Mouse (Mus musculus) layer of hippocampus, adult 9-10 months (tissue): ENCODE data around the gene Tom1l2.
A peak's percentile ranks its signal among the peaks of the same experiment; 100 is the strongest.

Experiments
- DNase-seq: peaks from one replicate; pipeline ENCODE4 v3.0.0; 2022; ENCODE audit warnings: low spot score

The Tom1l2 gene

DNA sequence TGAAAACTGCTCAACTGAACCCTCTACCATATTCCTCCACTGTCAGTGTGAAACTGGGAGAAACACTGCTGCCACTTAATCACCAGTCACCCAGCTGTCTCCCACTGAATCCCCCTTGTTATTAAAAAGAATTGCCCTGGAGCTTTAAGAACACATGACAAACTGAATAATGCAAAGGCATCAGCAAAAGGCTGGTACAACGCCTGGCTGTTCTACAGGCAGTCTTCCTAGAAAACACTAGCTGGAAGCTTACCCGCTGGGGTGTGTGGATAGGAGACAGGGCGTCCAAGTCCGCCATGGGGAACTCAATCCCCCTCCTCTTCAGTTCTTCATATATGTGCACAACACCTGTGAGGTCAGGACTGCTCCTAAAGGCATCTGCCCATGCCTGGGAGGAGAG, 90.3 kb downstream of the Tom1l2 start:
- DNase-seq = no peak

DNA sequence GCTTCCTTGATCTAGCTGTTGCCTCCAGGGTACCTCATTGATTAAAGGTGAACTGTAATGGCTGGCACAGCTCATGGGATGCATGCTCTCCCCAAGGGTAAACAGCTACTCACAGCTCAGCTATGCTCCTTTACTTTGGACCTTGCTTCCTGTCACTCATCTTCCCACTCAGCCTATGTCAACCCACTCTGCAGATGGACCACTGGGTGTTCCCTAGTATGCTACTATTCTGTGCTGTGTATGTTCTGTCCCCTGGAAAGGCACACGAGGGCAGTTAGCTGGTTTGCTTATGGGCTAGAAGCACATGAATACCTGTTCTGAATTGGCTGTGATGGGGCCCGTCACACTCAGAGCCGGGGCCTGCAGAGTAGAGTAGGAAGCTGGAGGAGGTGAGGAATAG, 92.0 kb downstream of the Tom1l2 start:
- DNase-seq = no peak

DNA sequence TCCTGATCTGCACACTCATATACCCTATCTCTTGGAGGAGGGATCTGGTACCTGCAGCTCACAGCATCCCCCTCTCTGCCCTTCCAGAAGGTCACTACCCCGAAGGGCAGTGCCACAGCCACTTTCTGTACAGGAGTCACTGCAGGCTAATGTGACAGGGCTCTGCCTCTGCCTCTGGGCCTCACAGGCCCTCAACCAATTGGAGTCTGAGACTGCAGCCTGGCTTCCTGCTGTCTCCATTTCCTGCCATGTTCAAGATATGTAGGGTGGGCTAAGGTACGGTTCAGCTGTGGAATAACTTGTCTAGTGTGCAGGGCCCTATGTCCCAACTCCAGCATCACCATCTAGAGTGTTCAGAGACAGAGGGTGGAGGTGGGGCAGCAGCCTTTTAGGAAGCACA, 95.0 kb downstream of the Tom1l2 start:
- no peak for DNase-seq

DNA sequence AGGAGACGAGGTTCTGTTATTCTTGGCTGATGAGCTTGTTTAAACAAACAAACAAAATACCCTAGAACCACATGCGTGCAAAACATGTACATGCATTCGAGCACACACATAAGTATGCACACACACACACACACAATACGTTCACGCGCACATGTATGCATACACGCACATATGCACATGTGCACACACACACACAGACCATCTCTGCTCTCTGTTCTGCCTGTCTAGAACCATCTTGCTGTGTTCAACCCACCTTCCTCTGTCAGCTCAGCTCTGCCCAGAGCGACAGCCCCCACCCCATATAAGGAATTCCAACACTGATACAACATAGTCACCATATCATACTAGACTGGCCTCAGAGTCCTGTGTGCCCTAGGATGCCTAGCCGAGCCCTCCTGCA, 96.0 kb downstream of the Tom1l2 start:
- DNase-seq = no peak

DNA sequence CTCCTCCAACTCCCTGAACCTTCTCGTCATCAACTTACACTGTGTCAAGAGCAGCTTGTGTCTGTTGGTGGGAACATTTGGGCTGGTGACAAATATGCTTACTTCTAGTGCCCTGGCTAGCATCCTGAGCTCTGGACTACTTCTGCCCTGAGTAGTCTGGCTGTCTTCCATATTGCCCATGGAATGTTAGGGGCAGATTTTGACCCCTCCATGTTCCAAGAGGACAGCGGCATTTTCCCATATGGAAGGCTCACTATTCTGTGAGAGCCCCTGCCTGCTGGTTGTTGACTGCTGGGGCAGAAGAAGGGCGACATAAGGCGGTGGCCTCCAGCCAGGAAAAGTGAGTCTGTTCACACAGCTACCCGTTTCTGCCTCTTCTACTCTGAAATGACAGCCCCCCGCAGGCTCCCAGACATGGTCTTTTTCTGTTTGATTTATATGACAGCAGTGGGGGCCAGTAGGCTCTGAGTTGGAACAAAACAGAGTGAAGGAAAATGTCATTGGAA, 96.5 kb downstream of the Tom1l2 start:
- DNase-seq = peak; percentile 48

DNA sequence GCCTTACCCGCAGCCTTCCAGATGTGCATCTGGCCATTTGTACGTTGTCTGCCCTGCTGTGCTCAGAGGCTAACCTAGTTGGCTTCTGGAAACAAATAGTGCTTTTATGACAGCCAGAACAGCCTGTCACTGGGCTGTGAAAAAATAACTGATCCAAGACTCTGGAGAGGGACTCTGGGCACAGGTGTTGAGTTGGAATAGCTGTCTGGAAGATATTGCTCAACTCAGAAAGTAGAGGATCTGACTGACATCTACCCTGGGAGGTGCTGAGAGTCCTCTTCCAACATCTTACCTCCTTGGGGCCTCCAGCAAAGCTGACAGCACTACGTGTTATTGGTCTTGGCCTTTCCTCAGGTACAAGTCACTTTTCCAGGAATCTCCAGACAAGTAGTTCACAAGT, 97.1 kb downstream of the Tom1l2 start:
- no peak for DNase-seq

DNA sequence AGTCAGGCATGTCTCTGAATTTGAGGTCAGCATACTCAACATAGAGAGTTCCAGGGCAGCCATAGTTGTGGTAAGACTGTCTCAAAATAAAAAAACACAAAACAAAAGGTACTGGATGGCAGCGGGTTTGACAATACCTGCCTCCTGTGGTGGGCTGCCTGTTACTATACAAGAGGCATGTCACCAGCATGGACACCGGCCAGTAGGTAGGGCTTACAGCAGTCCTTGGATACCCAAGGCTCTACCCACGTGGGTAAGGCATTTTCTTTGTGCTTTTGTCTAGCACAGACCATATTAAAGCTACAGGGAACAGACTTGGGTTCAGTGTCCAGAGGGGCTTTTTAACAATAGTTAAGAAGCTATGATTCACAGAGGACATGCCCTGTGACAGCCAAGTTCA, 97.5 kb downstream of the Tom1l2 start:
- no peak for DNase-seq

DNA sequence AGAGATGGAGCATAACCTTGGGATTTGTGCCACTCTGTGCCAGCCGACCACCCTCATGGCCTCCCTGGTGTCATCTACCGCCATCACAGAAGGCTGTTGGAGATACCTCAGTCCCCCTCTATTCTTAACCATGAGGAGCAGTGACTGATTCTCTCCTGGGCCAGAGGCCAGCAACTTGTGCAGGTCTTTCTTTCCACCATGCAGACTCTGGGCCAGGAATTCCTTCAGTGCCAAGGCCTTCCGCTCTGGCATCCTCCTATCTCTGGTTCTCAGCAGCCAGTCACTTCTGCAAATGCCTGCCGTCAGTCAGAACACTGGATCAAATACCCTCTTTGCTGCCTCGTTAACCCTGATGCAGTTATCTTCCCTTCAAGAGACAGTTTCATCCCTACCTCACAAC, 98.4 kb downstream of the Tom1l2 start:
- DNase-seq = no peak

DNA sequence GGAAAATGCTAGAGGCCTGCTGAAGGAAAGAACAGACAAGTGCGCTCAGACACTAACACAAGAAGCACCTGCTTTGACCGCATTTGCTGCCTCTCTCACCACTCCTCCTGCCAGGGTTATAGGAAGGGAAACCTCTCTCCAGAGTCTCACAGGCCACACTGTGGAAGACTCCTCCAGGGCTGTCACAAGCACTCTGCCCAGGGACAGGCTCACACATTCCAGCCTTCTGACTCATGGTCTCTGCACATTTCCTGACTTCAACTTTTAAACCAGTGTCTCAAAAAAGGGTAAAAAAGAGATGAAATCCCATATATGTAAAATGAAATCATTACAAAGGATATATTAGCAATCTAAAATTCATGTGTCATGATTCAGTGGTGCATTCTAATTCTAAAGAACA, 99.2 kb downstream of the Tom1l2 start:
- DNase-seq = no peak

DNA sequence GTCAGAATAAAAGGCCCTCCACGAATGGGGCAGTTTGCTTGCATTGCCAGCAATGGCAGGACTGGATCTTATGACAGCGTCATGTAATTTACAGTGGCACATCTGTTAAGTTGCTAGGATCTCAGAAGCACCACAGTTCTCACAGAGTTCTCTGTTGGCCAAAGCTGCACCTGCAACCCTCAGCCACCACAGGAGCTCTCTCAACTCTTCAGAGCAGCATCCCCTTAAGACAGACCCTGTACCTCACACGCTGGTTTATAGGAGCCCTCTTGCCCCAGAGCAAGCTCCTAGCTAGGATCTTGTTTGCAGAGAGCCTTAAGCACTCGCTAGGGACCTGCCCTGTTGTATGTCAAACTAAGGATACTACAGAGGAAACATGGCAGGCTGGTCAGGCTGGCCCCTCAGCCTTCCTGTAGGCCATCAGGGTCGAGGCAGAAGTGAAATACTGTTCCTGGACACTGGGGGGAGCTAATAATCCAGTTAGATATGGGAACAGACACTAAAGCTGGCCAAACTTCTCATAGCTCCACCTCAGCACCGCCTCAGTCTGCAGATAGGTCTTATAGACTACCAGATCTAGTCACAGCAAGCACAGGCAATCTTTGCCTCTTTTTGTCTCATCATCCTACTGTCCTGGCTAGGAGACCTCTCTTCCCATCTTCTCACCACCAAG, 101.6 kb downstream of the Tom1l2 start:
- DNase-seq = peak; percentile 49

DNA sequence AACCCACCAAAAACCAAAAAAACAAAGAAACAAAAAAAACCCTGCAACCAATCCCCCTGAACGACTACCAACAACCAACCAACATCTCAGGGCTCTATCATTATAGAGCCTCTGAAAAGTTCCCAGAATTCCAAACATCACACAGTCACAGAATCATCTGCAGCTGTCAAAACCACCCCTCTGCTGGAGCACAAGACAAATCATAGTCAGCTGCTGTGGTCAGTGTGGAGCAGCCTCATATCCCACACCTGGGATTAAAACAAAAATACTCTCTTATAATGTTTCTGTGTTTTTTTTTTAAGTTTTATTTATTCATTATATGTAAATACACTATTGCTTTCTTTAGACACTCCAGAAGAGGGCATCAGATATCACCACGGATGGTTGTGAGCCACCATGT, 102.8 kb downstream of the Tom1l2 start:
- DNase-seq = no peak

DNA sequence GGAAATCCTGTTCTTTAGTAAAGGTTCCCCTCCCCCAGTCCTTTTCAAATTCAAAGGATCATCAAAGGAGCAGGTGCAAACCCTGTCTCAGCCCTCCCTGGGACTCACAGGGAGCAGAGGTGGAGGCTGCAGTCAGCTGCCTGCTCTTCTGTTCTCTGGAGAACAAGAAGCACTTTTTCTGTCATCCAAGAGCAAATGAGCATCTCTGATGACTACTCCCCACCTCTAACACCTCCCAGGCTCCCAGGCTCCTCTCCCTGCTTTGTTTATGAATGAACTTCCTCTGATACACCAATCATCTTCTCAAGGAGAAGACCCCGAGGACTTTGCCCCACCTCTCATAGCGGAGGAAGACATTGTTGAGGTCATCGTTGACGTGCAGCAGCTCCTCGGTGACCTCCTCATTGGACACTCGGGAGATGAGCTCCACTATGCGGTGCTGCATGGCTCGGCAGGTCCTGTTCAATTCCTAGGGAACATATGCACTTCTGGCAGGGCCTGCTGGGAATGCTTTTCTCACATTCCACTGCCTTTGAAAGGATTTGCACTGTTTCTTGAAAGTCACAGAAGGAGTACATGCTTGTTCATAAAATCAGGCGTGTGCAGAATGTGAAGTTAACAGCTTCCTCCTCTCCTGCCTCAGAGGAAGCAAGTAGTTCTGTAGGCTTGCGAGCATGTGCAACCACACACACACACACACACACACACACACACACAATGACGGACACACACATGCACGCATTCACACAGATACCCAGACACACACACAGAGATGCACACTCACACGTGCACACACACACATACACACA, 103.9 kb downstream of the Tom1l2 start:
- DNase-seq = no peak

DNA sequence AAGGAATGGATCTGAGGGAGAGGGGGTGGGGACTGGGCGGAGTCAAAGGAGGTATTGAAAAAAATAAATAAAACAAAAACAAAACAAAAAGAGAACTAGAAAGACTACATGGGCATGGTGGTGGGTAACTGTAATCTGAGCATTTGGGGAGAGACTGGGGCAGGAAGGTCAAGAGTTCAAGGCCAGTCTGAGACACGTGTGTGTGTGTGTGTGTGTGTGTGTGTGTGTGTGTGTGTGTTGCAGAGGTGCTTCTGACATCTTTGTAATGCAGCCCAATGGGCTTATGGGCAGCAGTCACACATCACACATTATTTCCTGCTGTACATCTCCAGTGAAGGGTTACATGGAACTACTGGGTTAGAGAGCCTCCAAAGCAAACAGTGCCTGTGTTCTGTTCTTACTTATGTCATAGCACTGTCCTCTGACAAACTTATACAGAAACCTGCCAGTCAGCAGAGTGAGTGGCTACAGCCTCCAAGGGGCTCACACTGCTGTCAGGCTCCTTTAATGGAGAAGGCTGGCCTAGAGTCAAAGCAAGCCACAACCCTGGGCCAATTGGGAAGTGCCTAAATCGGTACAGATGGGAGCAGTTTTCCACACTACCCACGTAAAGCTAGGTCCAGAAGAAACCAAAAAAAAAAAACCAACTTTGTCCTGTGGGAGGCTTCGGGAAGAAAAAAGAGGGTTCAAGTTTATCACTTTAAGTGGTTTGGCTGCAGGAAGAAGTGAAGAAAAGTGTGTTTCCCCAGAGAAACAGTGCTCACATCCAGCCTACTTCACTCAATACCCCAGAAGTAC, 104.8 kb downstream of the Tom1l2 start:
- DNase-seq = no peak

DNA sequence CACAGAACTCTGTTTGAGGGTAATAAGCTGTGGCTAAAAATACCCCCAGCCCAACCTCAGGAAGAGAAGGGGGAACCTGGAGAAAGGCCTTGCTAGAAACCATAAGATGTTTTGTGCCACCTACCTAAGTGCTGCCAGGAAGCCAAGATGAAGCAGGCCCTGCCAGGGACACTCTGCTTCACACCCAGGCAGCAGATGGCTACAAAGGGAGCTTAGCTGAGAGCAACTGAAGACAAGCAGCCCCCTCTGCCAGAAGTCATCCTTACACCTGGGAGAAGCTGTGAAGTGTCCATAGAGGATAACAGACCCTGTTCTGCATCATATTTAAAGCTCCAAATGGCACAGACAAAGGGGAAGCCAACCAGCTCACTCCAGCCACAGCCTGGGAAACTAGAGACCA, 106.6 kb downstream of the Tom1l2 start:
- no peak for DNase-seq

DNA sequence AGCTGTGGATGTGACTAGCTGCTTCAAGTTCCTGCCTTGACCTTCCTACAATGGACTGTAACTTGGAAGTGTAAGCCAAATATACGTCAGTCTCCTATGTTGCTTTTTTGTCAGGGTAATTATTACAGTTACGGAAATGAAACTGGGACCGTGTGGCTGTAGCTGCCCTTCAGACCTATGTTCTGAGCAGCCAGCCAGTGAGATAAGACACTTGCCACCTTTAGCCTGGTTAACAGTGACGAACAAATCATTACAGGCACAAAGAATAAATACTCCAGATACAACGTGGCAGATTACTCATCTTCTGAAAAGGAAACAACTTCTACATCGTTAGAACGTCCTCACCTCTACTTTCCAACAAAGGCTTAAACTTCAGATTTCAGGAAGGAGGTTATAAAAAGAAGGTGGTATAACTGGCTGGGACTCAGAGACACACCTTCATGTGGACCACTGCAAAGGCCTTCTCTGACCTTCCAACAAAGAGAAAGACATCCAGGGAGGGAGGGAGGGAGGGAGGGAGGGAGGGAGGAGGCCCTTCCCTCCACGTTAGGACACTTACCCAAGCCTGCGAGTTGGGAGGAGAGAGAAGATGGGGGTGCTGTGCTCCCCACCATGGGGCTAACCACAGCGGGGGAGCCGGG, 108.1 kb downstream of the Tom1l2 start:
- DNase-seq = no peak

DNA sequence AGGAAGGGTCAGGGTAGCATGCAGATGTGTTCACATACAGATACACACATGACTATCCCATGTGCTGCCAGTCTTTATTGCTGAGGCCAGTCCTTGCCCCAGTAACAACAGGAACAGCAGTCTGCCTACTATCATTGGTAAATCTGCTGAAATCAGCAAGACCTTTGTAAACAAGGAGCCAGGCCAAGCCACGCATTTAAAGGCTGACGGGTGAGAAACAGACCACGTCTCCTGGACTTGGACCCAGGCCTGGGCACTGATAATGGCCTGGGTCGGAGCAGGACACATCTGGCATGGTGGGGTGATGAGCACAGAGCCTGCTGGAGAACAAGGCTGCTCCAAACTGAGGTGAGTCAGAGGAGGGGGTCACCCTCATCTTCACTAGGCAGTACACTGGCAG, 112.2 kb downstream of the Tom1l2 start:
- no peak for DNase-seq

DNA sequence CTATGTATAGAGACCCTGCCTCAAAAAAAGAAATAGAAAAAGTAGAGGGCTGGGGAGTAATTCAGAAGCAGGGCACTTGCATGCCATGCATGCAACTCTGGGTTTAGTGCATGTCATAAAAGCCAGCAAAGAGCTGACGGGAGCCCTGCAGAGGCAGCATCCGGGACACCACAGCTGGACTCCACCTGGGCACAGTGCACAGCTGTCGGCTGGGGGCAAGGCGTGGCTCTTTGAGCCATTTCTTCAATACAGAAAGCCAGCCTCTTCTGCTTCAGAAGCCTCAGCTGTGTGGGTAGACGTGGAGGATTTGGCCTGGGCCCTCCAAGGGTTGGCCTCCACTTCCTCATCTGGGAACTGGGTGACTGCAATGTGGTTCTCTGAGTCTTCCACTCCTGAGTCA, 117.4 kb downstream of the Tom1l2 start:
- no peak for DNase-seq

DNA sequence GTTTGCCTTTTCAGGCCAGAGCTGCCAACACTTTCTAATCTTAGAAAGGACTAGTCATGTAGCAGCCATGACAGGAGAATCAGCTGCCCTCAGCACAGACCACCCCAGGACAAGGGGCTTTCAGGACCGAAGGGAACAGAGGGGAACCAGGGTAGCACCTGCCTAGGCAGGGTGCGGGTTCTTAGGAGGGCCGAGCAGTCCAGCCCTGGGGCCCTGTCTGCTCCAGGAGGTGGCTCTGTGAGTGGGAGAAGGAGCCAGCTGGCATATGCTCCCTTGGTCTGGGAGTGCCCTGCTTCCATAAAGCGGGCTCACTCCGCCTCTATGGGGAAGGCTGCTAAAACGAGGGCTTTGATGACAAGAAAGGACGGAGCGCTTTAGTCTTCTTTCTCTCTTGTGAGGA, 119.5 kb downstream of the Tom1l2 start:
- DNase-seq = no peak

DNA sequence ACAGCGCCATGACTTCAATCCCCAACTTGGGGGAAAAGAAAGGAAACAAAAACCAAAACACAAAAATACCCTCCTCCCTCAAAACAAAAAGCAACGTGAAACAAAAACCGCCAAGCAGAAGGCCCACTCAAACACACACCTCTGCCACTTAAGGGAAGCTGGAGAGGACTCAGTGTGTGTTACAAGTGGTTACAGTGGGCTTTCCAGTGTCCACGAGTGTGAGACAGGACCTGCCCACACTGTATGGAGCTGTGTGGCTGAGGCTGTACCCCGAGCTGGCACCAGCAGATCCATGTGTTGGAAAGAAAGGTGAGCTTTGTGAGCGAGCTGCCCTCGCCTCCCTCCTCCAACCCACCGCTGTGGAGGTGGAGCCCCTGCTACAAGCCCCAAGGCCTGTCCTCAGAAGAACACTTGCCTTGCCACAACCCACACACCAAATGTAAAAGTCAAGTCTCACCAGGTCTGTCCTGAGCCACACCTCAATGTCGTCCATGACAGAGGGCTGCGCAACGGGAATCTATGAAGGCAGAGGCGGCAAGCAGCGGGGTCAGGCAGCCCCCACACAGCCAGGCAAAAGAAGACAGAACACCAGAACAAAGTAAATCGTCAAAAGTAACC, 120.2 kb downstream of the Tom1l2 start:
- no peak for DNase-seq

DNA sequence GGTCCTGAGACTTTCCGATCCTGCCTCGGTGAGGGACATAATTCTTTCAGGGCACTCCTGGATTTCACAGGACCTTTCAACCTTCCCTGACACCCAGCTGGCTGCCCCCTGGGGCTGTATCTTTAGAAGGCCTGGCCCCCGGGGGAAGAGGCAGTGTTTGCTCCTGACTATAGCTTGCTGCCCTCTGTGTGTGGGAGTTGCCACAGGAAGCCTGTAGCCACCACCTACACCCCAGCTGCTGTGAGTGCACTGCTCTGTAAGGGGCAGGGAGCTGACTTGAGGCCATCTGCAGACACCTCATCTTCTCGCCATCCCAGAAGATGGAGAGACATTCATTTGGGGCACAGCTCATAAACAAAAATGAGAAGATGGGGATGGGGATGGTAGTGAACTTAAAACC, 120.8 kb downstream of the Tom1l2 start:
- no peak for DNase-seq

DNA sequence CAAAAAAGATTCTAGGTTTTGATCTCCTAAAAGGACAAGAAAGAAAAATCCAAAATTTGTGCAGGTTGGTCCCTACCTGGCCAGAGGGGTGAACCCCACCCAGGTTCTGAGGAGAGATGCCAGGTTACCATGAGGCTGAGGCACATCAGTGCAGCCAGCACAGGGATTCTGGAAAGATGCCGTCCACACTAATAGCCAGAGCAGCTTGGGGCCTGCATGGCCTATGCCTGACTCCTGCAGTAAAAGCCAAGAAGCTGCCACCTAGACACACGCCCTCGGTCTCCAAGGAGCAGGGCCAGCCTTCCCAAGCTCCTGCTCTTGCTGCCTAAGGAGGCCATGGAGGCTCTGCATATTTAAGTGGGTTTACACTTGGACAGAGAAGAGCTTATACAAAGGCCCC, 121.4 kb downstream of the Tom1l2 start:
- no peak for DNase-seq

DNA sequence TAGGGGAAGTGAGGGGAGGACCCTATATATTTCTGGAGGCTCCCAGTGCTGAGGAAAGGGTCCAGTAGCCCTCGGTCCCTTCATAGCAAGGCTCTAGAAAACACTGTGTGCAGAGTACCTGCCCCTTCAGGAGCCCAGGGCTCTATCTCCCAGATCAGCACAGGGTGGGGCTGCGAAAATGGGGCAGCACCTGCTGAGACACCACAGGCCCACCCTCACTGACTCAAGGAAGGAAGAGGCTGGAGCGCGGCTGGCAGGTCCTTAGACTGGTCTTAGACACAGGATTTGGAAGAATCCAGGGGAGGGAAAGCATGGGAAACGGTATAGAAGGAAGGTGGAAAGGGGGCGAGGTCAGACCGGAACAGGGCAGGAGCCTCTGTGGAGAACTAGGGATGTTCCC, 122.2 kb downstream of the Tom1l2 start:
- DNase-seq = no peak
